Mouse (Mus musculus): Measurements from ENCODE around the gene Cyp27a1.

Gene Cyp27a1

GRCm38 (mm10) chr1:74719281-74719680 is 5.9 kb downstream of the Cyp27a1 start:
- no peak for DNase-seq

- no peak for DNase-seq
Observed at GRCm38 (mm10) chr1:74721657-74722056, 8.3 kb downstream of the Cyp27a1 start.

- peak; percentile 21 for DNase-seq
Observed at GRCm38 (mm10) chr1:74723748-74724147, 10.4 kb downstream of the Cyp27a1 start.

- DNase-seq = no peak
Observed at GRCm38 (mm10) chr1:74726114-74726513, 12.7 kb downstream of the Cyp27a1 start.

GRCm38 (mm10) chr1:74726674-74727073 is 13.3 kb downstream of the Cyp27a1 start:
- no peak for DNase-seq

- DNase-seq = no peak
Observed at GRCm38 (mm10) chr1:74728446-74728845, 15.1 kb downstream of the Cyp27a1 start.

GRCm38 (mm10) chr1:74736977-74737376 is 23.6 kb downstream of the Cyp27a1 start:
- no peak for DNase-seq

GRCm38 (mm10) chr1:74737500-74737899 is 24.1 kb downstream of the Cyp27a1 start:
- no peak for DNase-seq

GRCm38 (mm10) chr1:74740846-74741245 is 27.5 kb downstream of the Cyp27a1 start:
- DNase-seq = no peak

GRCm38 (mm10) chr1:74747335-74747734 is 34.0 kb downstream of the Cyp27a1 start:
- DNase-seq = no peak

GRCm38 (mm10) chr1:74748643-74749271 is 35.4 kb downstream of the Cyp27a1 start, which contains the start of gene Prkag3:
TSS of gene Prkag3 (minus strand) at chr1:74749221.
- peak; percentile 52 for DNase-seq

GRCm38 (mm10) chr1:74749301-74749700 is 35.9 kb downstream of the Cyp27a1 start:
- no peak for DNase-seq

- DNase-seq = no peak
Observed at GRCm38 (mm10) chr1:74750683-74751082, 37.3 kb downstream of the Cyp27a1 start.

GRCm38 (mm10) chr1:74752150-74752549 is 38.8 kb downstream of the Cyp27a1 start:
- DNase-seq = no peak

GRCm38 (mm10) chr1:74752833-74753232 is 39.5 kb downstream of the Cyp27a1 start:
- DNase-seq = no peak

GRCm38 (mm10) chr1:74753266-74753974 is 40.0 kb downstream of the Cyp27a1 start:
- no peak for DNase-seq

GRCm38 (mm10) chr1:74754175-74754785 is 40.9 kb downstream of the Cyp27a1 start:
- no peak for DNase-seq

- DNase-seq = peak; percentile 32
Observed at GRCm38 (mm10) chr1:74759773-74760172, 46.4 kb downstream of the Cyp27a1 start.

GRCm38 (mm10) chr1:74763081-74763480 is 49.7 kb downstream of the Cyp27a1 start:
- DNase-seq = peak; percentile 79

GRCm38 (mm10) chr1:74770727-74771466 is 57.5 kb downstream of the Cyp27a1 start:
- no peak for DNase-seq

- DNase-seq = no peak
Observed at GRCm38 (mm10) chr1:74771467-74771844, 58.1 kb downstream of the Cyp27a1 start.

- DNase-seq = no peak
Observed at GRCm38 (mm10) chr1:74771845-74771930, 58.3 kb downstream of the Cyp27a1 start, which contains the start of gene Wnt6. TSS of gene Wnt6 (plus strand) at chr1:74771892.

- DNase-seq = no peak
Observed at GRCm38 (mm10) chr1:74771931-74772620, 58.7 kb downstream of the Cyp27a1 start.

Data from right cerebral cortex, postnatal 14 days (tissue).